Comparison of ENCODE assay signal across 30 mouse cellular contexts in genomic region chr10:78565070-78565469, GRCm38 (mm10). TPM values are rescaled to one million over a fixed set of nuclear protein-coding genes. Genes with fewer than 3 reads are reported as not detected.
A peak's percentile ranks its signal among the peaks of the same experiment; 100 is the strongest.
DNase-seq lines count a peak whose midpoint lies in the region; TF ChIP-seq lines count a peak whose summit lies in the region.
"Had no signal": no experiment of that assay in that cellular context is flagged by ENCODE, and none has a peak within 500 bp of the region (broad histone marks: within the 10 kb centered on the region; RNA-seq: fewer than 3 reads in every experiment).

No protein-coding gene starts in this region.

- TF ChIP-seq POLR2A in heart, adult 2 months (IDR thresholded peaks at IDR 0.05; ENCODE audit: insufficient read depth, low read depth, low read length): no peak
- no peak for TF ChIP-seq POLR2A in MEL (IDR thresholded peaks at IDR 0.05; ENCODE audit: control insufficient read depth in 1 of 2, insufficient read depth in 1 of 2, low read depth in 1 of 2, low read length in 2 of 2, poor library complexity in 1 of 2)

- H3K9me3 ChIP-seq in MEL (replicated peaks; ENCODE audit: insufficient read depth, low read length): no peaks in the 10 kb centered on the region
- H3K9me3 ChIP-seq: G1E had no signal

- no peak overlapping the region for H3K9ac ChIP-seq in heart, adult 2 months (ENCODE audit: low read depth, low read length)
- H3K9ac ChIP-seq in MEL (ENCODE audit: control insufficient read depth, low read depth, low read length, poor library complexity, severe bottlenecking): no peak overlapping the region

- no peaks in the 10 kb centered on the region for H3K36me3 ChIP-seq in heart, adult 2 months (ENCODE audit: control insufficient read depth, insufficient read depth, low read length)
- H3K36me3 ChIP-seq in MEL (ENCODE audit: control insufficient read depth in 1 of 2, insufficient read depth in 2 of 2, low read length in 2 of 2): no peaks in the 10 kb centered on the region
- H3K36me3 ChIP-seq: G1E had no signal

- no peak for TF ChIP-seq EP300 in heart, adult 2 months (IDR thresholded peaks at IDR 0.05; ENCODE audit: insufficient read depth, low read depth, low read length)
- TF ChIP-seq EP300 in MEL (IDR thresholded peaks at IDR 0.05; ENCODE audit: low read depth in 1 of 2, low read length in 2 of 2): no peak

- peak; percentile 41 for DNase-seq in heart, adult 11 months
- no peak for DNase-seq in heart, adult 2 months
- peak; percentile 59 for DNase-seq in 3T3-L1 (ENCODE audit: low read depth, low spot score)
- peak; percentile 21 for DNase-seq in MEL (ENCODE audit: low read depth, low spot score)
- DNase-seq in NIH3T3 (ENCODE audit: low read depth): peak; percentile 53
- DNase-seq in cerebellum, adult 9-11 months: no peak
- no peak for DNase-seq in kidney, adult 9 months
- no peak for DNase-seq in thymus, postnatal 0 days (ENCODE audit: low spot score)
- DNase-seq: adrenal gland, adult 2 months; adrenal gland, adult 8-10 months; adrenal gland, postnatal 10 days; adrenal gland, postnatal 14 days; adrenal gland, postnatal 25 days; adrenal gland, postnatal 36 days; B cell, adult 2 months; cerebellum, adult 11 months; cerebellum, adult 11-12 months; cerebellum, adult 18-20 months; cerebellum, adult 2 months; cerebellum, adult 8-10 months had no signal

- 56% methylated on average over 1 of the region's 1 CpGs for WGBS in heart, adult 2 months

- intact Hi-C loops in heart, adult 2 months (cut with DNase I): no loop called here

- no peaks in the 10 kb centered on the region for H3K79me2 ChIP-seq in heart, adult 2 months (replicated peaks; ENCODE audit: control insufficient read depth, insufficient read depth, low read length)
- H3K79me2 ChIP-seq in MEL (ENCODE audit: control insufficient read depth, insufficient read depth, low read length, poor library complexity): no peaks in the 10 kb centered on the region

- no peak overlapping the region for H3K4me3 ChIP-seq in heart, adult 2 months
- no peak overlapping the region for H3K4me3 ChIP-seq in MEL (ENCODE audit: control insufficient read depth in 1 of 2, insufficient read depth in 1 of 2, low read depth in 2 of 2, low read length in 2 of 2)

- H3K27me3 ChIP-seq in heart, adult 2 months (ENCODE audit: control insufficient read depth, insufficient read depth, low read length): no peaks in the 10 kb centered on the region
- H3K27me3 ChIP-seq in MEL (ENCODE audit: control insufficient read depth in 1 of 2, insufficient read depth in 2 of 2, low read length in 2 of 2): peaks cover 3% of the 10 kb centered on the region in 2 experiments

- H3K27ac ChIP-seq in heart, adult 2 months: no peak overlapping the region
- H3K27ac ChIP-seq in MEL (ENCODE audit: control insufficient read depth, low read depth, low read length): no peak overlapping the region

- no peaks in the 10 kb centered on the region for H3K4me1 ChIP-seq in heart, adult 2 months (ENCODE audit: control insufficient read depth, insufficient read depth, low read length)
- no peaks in the 10 kb centered on the region for H3K4me1 ChIP-seq in MEL (ENCODE audit: control insufficient read depth in 1 of 2, insufficient read depth in 2 of 2, low read length in 2 of 2)

- TF ChIP-seq RAD21 in MEL (IDR thresholded peaks at IDR 0.05; ENCODE audit: low read depth, low read length): no peak

- no peak for TF ChIP-seq CTCF in heart, adult 2 months (IDR thresholded peaks at IDR 0.05)
- no peak for TF ChIP-seq CTCF in MEL (IDR thresholded peaks at IDR 0.05 in 2 of 3, conservative IDR thresholded peaks at IDR 0.05 in 1 of 3; ENCODE audit: control insufficient read depth in 1 of 3, insufficient read depth in 1 of 3, low read depth in 2 of 3, low read length in 3 of 3, poor library complexity in 1 of 3, severe bottlenecking in 1 of 3)

TF ChIP-seq in MEL, 35 proteins besides CTCF, POLR2A, EP300 and RAD21:
- TF ChIP-seq ZKSCAN1 (IDR thresholded peaks at IDR 0.05; ENCODE audit: low read depth, low read length): no peak
- no peak for TF ChIP-seq MAFK (IDR thresholded peaks at IDR 0.05; ENCODE audit: borderline replicate concordance, low read depth, low read length)
- no peak for TF ChIP-seq ZC3H11A (IDR thresholded peaks at IDR 0.05; ENCODE audit: low read depth, low read length)
- TF ChIP-seq JUND (IDR thresholded peaks at IDR 0.05; ENCODE audit: low read depth, low read length): no peak
- no peak for TF ChIP-seq MXI1 (IDR thresholded peaks at IDR 0.05; ENCODE audit: low read depth, low read length)
- TF ChIP-seq SMC3 (IDR thresholded peaks at IDR 0.05; ENCODE audit: low read depth, low read length): no peak

RNA-seq across cellular contexts. Expression of gene Ilvbl, which starts 9.1 kb away (rescaled TPM):
- 10 to 100 TPM; 35.4 to 48.4 TPM for total RNA-seq in heart, adult 2 months (2021)
- polyA plus RNA-seq in heart, adult 2 months (2012; rRNA removed): 39.9 and 49.3 TPM in 2 replicates
- total RNA-seq in MEL (2012; rRNA removed): 16.0 and 24.5 TPM in 2 replicates
- polyA plus RNA-seq in MEL (2012; ENCODE audit: insufficient read depth in 1 of 2, insufficient read length in 2 of 2, low read depth in 1 of 2, low replicate concordance in 2 of 2, missing spikeins in 1 of 2): 10 to 100 TPM in 1 of 2 experiments, not detected in 1; 22.1 TPM
- 300 and 352 TPM in 2 replicates for polyA plus RNA-seq in thymus, postnatal 0 days (2015; fragmentation: Nextera tagmentation; extraction: Ambion mirVana)

RNA-seq across cellular contexts. Expression of gene Syde1, which starts 26.7 kb away (rescaled TPM):
- 10 to 100 TPM; 12.3 TPM for total RNA-seq in heart, adult 2 months (2021)
- 17.4 and 20.9 TPM in 2 replicates for polyA plus RNA-seq in heart, adult 2 months (2012; rRNA removed)
- total RNA-seq in MEL (2012; rRNA removed): not detected in 2 replicates
- polyA plus RNA-seq in MEL (2012; ENCODE audit: insufficient read depth in 1 of 2, insufficient read length in 2 of 2, low read depth in 1 of 2, low replicate concordance in 2 of 2, missing spikeins in 1 of 2): under 1 TPM in 1 of 2 experiments, not detected in 1; 0.01 TPM
- 3.5 TPM in 2 replicates for polyA plus RNA-seq in thymus, postnatal 0 days (2015; fragmentation: Nextera tagmentation; extraction: Ambion mirVana)
- total RNA-seq: CH12.LX, G1E had no signal
- polyA plus RNA-seq: G1E had no signal

RNA-seq across cellular contexts. Expression of gene Olfr1358, which starts 47.8 kb away (rescaled TPM):
- total RNA-seq in heart, adult 2 months (2021): not detected
- not detected in 2 replicates for polyA plus RNA-seq in heart, adult 2 months (2012; rRNA removed)
- total RNA-seq in MEL (2012; rRNA removed): not detected in 2 replicates
- polyA plus RNA-seq in MEL (2012; ENCODE audit: insufficient read depth in 1 of 2, insufficient read length in 2 of 2, low read depth in 1 of 2, low replicate concordance in 2 of 2, missing spikeins in 1 of 2): not detected
- polyA plus RNA-seq in thymus, postnatal 0 days (2015; fragmentation: Nextera tagmentation; extraction: Ambion mirVana): not detected in 2 replicates
- total RNA-seq: adrenal gland, adult 18-20 months; adrenal gland, adult 2 months; adrenal gland, adult 8-10 months; adrenal gland, postnatal 10 days; adrenal gland, postnatal 14 days; adrenal gland, postnatal 25 days; adrenal gland, postnatal 36 days; adrenal gland, postnatal 4 days; CH12.LX; ES-E14; G1E had no signal
- polyA plus RNA-seq: activated CD4-positive, CD25-positive, alpha-beta regulatory T cell, adult 4 months; adrenal gland, adult 2 months; C2C12; CD4-positive, CD25-positive, alpha-beta regulatory T cell, adult 4 months; cerebellum, adult 2 months; G1E; Patski had no signal

RNA-seq across cellular contexts. Expression of gene Olfr1357, which starts 52.8 kb away (rescaled TPM):
- total RNA-seq in heart, adult 2 months (2021): not detected
- polyA plus RNA-seq in heart, adult 2 months (2012; rRNA removed): not detected in 2 replicates
- not detected in 2 replicates for total RNA-seq in MEL (2012; rRNA removed)
- polyA plus RNA-seq in MEL (2012; ENCODE audit: insufficient read depth in 1 of 2, insufficient read length in 2 of 2, low read depth in 1 of 2, low replicate concordance in 2 of 2, missing spikeins in 1 of 2): not detected
- polyA plus RNA-seq in thymus, postnatal 0 days (2015; fragmentation: Nextera tagmentation; extraction: Ambion mirVana): 0.05 and 0.18 TPM in 2 replicates
- total RNA-seq: adrenal gland, adult 18-20 months; adrenal gland, adult 2 months; adrenal gland, adult 8-10 months; adrenal gland, postnatal 10 days; adrenal gland, postnatal 14 days; adrenal gland, postnatal 25 days; adrenal gland, postnatal 36 days; adrenal gland, postnatal 4 days; CH12.LX; ES-E14 had no signal
- polyA plus RNA-seq: activated CD4-positive, CD25-positive, alpha-beta regulatory T cell, adult 4 months; adrenal gland, adult 2 months; brain, embryonic 14.5 days; C2C12; CD4-positive, CD25-positive, alpha-beta regulatory T cell, adult 4 months; cerebellum, adult 2 months; G1E; Patski had no signal

Comparison
In these comparisons a context has a peak if more than half of its experiments do, and no peak if none do; other contexts are left out.
1. DNase-seq: peak in heart, adult 11 months (single experiment), 3T3-L1 (single experiment), MEL (single experiment) and NIH3T3 (single experiment); none in heart, adult 2 months (0 of 2), cerebellum, adult 9-11 months (single experiment), kidney, adult 9 months (single experiment) and thymus, postnatal 0 days (single experiment).